Mouse (Mus musculus) embryonic facial prominence, embryonic 12.5 days (tissue): ENCODE data around the gene Dock4. TPM values are rescaled to one million over a fixed set of nuclear protein-coding genes. Genes with fewer than 3 reads are reported as not detected.

Experiments used
- ATAC-seq: fragments of 200-750 bp; cut with Nextera tagmentation; 2 replicates; pipeline ENCODE4 v1.8.0; 2017; ENCODE audit not compliant: insufficient number of reproducible peaks, insufficient read depth, low FRiP score, low TSS enrichment
- H3K27ac ChIP-seq: fragments of 300-500 bp; sonication (generic); 2 replicates; pipeline ENCODE4 v1.5.1; 2016; ENCODE audit warnings: mild to moderate bottlenecking
- H3K27me3 ChIP-seq: fragments of 300-500 bp; sonication (generic); 2 replicates; pipeline ENCODE4 v1.6.1; 2016; ENCODE audit warnings: mild to moderate bottlenecking, moderate library complexity
- H3K36me3 ChIP-seq: fragments of 300-500 bp; sonication (generic); 2 replicates; pipeline ENCODE4 v1.6.1; 2016; ENCODE audit warnings: mild to moderate bottlenecking
- H3K4me1 ChIP-seq: fragments of 300-500 bp; sonication (generic); 2 replicates; pipeline ENCODE4 v1.6.1; 2016
- H3K4me2 ChIP-seq: fragments of 300-500 bp; sonication (generic); replicated peaks from 2 replicates; pipeline ENCODE4 v1.6.1; 2016; ENCODE audit warnings: mild to moderate bottlenecking, moderate library complexity
- H3K4me3 ChIP-seq: fragments of 300-500 bp; sonication (generic); 2 replicates; pipeline ENCODE4 v1.5.1; 2016; ENCODE audit warnings: mild to moderate bottlenecking
- H3K9ac ChIP-seq: fragments of 300-500 bp; sonication (generic); 2 replicates; pipeline ENCODE4 v1.6.1; 2016; ENCODE audit warnings: mild to moderate bottlenecking, moderate library complexity
- H3K9me3 ChIP-seq: fragments of 300-500 bp; sonication (generic); 2 replicates; pipeline ENCODE4 v1.6.1; 2016; ENCODE audit warnings: mild to moderate bottlenecking, moderate library complexity
- WGBS: fragments of 180-500 bp; shearing (Covaris S2); methylation state at CpG from one replicate; pipeline ENCODE4 v1.1.7; 2016; 5-methylcytosine and 5-hydroxymethylcytosine counted together
- polyA plus RNA-seq: library from polyadenylated mRNA; unstranded; fragments of >200 nt; fragmentation: Nextera tagmentation; extraction: Ambion mirVana; gene quantifications from 2 replicates; pipeline ENCODE4 v1.2.1, GENCODE M21; 2016

Gene Dock4
- polyA plus RNA-seq, 1 experiment from 2014 or later = 24.5 TPM

DNA sequence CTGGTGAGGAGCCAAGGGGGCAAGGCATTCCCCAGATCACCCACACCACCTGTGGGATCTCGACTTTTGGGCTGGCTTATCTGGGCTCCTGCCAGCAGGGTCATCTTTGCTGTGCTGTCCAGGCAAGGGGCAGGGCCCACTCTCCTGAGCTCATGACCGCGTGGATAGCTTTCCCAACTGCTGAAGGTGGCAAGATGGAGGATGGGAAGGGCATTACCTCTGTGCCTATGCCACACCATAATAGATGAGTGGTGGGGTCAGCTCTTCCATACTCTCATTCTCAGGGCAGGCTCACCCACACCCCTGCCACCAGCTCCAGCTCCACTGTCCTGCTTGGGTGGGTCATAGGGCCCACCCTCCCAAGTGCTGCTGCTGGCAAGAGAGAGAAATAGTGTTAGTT lies 439.2 kb downstream of the Dock4 start:
- Histone ChIP-seq H3K9me3 (no peaks in the 10 kb centered on the region), H3K27ac (no peak overlapping the region), H3K4me3 (no peak overlapping the region), H3K4me1 (no peaks in the 10 kb centered on the region), H3K27me3 (no peaks in the 10 kb centered on the region), H3K9ac (no peak overlapping the region), H3K4me2 (no peak overlapping the region), H3K36me3 (no peaks in the 10 kb centered on the region)
- WGBS = 84% methylated on average over 3 of the region's 3 CpGs
- ATAC-seq = no peak

DNA sequence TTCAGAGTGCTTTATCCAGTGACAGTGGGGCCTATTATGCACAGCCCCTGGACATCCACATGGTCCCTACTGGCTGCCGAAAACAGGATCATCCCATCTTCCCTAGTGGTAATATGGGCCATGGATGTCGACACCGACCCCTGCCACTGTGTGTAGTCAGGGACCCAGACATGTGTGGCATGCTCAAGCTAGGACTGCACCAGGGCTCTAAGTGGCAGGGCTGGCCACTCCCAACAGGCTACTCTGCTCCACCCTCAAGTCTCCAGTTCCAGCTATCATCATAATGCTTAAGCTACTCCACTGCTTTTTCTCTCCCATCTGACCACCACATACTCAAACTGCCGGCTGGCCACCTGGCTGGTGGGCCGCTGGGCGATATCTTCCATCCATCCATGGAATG lies 439.6 kb downstream of the Dock4 start:
- ATAC-seq = no peak
- WGBS = 95% methylated on average over 6 of the region's 6 CpGs

DNA sequence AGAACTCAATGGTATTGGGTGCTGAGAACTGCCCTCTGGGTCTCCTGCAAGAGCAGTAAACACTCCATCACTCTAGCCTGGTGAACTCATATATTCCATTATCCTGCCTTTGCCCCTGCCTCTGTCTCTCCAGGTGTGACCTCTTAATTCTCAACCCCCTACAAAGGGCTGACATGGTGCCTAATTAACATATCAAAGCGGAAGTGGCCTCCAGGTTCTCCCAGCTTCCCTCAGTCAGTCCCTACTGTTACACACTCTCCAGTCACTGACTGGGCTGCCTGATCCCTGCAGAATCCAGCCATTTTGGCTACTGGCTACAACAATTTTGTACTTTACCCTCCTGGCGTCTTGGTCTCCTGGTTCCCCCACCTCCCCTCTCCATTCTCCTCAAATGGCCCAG lies 441.7 kb downstream of the Dock4 start:
- Histone ChIP-seq H3K9ac (no peak overlapping the region), H3K4me3 (no peak overlapping the region), H3K9me3 (no peaks in the 10 kb centered on the region), H3K27ac (no peak overlapping the region), H3K4me1 (no peaks in the 10 kb centered on the region), H3K27me3 (no peaks in the 10 kb centered on the region), H3K4me2 (no peak overlapping the region), H3K36me3 (no peaks in the 10 kb centered on the region)
- ATAC-seq = no peak
- 56% methylated on average over 2 of the region's 2 CpGs for WGBS

More for the DNA sequence above, 439.6 kb downstream of the Dock4 start:
- H3K36me3 ChIP-seq = no peaks in the 10 kb centered on the region
- H3K4me2 ChIP-seq = no peak overlapping the region
- H3K4me1 ChIP-seq = no peaks in the 10 kb centered on the region
- no peaks in the 10 kb centered on the region for H3K27me3 ChIP-seq
- no peak overlapping the region for H3K9ac ChIP-seq
- no peak overlapping the region for H3K27ac ChIP-seq
- no peaks in the 10 kb centered on the region for H3K9me3 ChIP-seq
- no peak overlapping the region for H3K4me3 ChIP-seq

DNA sequence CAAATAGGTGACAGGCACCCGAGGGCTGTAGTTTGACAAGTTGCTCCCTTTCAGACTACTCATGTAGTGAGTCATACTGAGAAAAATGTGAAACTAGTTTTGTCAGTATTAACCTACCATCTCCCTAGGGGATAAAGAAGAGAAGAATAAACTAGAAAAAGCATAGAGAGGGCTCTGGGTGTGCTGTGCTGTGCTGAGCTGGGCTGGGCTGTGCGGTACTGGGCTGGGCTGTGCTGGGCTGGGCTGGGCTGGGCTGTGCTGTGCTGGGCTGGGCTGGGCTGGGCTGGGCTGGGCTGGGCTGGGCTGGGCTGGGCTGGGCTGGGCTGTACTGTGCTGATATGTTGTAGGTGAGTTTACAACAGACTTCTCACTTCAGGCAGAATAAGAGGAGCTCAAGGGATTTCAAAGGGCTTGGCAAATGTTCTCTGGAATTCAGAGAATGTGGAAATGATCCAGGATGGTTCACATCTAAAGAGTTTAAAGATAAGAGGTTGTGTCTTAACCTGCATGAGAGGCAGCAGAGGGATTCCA lies 442.6 kb downstream of the Dock4 start:
- Histone ChIP-seq H3K4me3 (no peak overlapping the region), H3K9ac (no peak overlapping the region), H3K4me1 (no peaks in the 10 kb centered on the region), H3K27me3 (no peaks in the 10 kb centered on the region), H3K36me3 (no peaks in the 10 kb centered on the region), H3K9me3 (no peaks in the 10 kb centered on the region), H3K4me2 (no peak overlapping the region), H3K27ac (no peak overlapping the region)
- 60% methylated on average over 2 of the region's 2 CpGs for WGBS
- peak; percentile 74; the same call in 1 of the 2 replicates for ATAC-seq

DNA sequence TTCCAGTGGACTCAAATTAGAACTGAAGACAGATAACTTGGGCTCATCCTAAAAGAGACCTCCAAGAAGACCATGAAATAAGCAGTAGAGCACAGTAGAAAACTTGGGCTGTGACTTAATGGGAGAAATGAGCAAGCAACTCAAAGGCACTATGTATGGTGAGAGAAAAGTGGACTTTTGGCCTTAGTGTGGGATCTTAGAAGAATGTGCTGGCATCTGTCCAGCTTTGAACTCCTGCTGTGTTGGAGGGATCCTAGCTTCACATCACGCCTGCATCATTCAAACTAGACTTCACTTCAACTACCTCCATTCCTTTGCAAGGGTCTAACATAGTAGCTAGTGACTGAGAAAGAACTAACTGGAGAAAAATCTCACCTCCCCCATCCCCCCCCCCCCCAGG lies 443.1 kb downstream of the Dock4 start:
- Histone ChIP-seq H3K27me3 (no peaks in the 10 kb centered on the region), H3K4me3 (no peak overlapping the region), H3K27ac (0 out of 2 replicates have a peak overlapping the region, but pooled peaks have one; percentile 19), H3K4me2 (no peak overlapping the region), H3K9ac (no peak overlapping the region), H3K4me1 (no peaks in the 10 kb centered on the region), H3K36me3 (no peaks in the 10 kb centered on the region), H3K9me3 (no peaks in the 10 kb centered on the region)
- no peak for ATAC-seq
- WGBS = 61% methylated on average over 1 of the region's 1 CpGs

DNA sequence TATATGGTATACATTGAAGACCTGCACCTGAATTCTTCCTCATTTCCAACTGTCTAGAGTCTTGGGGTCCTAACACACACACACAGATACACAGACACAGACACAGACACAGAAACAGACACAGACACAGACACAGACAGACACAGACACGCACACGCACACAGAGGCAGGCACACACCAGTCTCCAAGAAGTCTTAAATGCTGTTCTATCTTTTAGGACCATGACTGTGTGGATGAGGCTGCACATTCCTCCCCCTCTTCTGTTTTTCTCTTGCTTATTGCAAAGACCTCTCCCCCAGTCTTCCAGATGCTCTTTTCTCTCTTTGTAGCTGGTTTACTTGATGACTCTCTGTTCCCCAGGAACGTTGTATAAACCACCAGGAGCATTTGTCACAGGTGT lies 443.8 kb downstream of the Dock4 start:
- no peak for ATAC-seq
- Histone ChIP-seq H3K4me3 (no peak overlapping the region), H3K4me2 (no peak overlapping the region), H3K4me1 (no peaks in the 10 kb centered on the region), H3K27me3 (no peaks in the 10 kb centered on the region), H3K9me3 (no peaks in the 10 kb centered on the region), H3K36me3 (no peaks in the 10 kb centered on the region), H3K27ac (no peak overlapping the region), H3K9ac (no peak overlapping the region)
- 88% methylated on average over 3 of the region's 3 CpGs for WGBS

DNA sequence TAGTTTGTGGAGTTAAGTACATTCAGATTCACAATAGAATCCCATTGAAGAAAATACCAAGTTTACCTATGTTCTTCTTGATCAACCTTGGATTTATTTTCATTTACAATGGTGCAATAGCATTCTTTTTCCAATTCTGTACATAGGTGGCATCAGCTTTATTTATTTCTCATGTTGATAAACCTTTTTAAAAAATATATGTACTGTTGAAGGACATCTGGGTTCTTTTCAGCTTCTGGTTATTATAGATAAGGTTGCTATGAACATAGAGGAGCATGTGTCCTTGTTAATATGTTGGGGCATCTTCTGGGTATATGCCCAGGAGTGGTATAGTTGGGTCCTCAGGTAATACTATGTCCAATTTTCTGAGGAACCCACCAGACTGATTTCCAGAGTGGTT lies 445.4 kb downstream of the Dock4 start:
- Histone ChIP-seq H3K36me3 (no peaks in the 10 kb centered on the region), H3K4me1 (no peaks in the 10 kb centered on the region), H3K27ac (no peak overlapping the region), H3K9me3 (no peaks in the 10 kb centered on the region), H3K4me2 (no peak overlapping the region), H3K27me3 (no peaks in the 10 kb centered on the region), H3K9ac (no peak overlapping the region), H3K4me3 (no peak overlapping the region)
- ATAC-seq = no peak

DNA sequence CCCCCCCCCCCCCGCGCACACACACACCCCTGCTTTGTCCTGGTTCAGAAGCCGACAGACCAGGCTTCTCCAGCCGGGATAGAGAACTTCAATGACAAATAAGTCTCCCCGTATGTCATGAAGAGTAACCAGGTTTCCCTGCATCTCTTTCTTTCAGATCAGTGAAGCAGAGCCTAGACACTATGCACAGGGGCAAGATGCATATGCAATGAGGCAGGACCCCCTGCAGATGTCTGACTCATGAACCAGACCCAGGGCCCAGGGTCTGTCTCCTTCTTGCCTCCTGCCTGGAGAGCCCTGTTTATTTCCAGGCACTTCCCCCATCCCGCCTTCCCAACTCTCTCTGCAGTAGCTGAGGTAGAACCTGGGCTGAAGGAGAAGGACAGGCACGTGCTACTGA lies 448.0 kb downstream of the Dock4 start:
- Histone ChIP-seq H3K27ac (no peak overlapping the region), H3K4me2 (no peak overlapping the region), H3K4me3 (no peak overlapping the region), H3K9me3 (no peaks in the 10 kb centered on the region), H3K27me3 (no peaks in the 10 kb centered on the region), H3K36me3 (no peaks in the 10 kb centered on the region), H3K9ac (no peak overlapping the region), H3K4me1 (no peaks in the 10 kb centered on the region)
- WGBS = 64% methylated on average over 4 of the region's 7 CpGs
- no peak for ATAC-seq

DNA sequence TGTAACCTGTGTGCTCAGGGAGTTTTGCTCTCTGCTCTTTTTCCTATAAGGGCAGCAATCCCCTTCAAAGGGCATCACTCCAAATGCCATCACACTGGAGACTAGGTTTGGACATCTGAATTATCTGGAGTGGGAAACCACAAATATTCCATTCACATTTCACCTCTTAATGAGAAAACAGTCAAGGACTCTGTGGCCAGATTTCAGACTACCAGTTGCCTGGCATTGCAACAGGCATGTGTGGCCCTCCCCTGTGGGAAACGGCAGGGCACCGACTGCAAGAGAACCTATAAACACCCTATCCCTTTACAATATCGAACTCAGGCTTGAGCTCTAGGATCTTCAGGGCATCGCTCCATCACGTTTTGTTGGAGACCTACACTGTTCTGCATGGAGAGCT lies 448.9 kb downstream of the Dock4 start:
- H3K27me3 ChIP-seq = no peaks in the 10 kb centered on the region
- H3K4me2 ChIP-seq = no peak overlapping the region
- no peaks in the 10 kb centered on the region for H3K9me3 ChIP-seq
- H3K4me3 ChIP-seq = no peak overlapping the region
- no peaks in the 10 kb centered on the region for H3K4me1 ChIP-seq
- no peak for ATAC-seq
- 90% methylated on average over 5 of the region's 5 CpGs for WGBS
- H3K36me3 ChIP-seq = no peaks in the 10 kb centered on the region
- H3K9ac ChIP-seq = no peak overlapping the region
- no peak overlapping the region for H3K27ac ChIP-seq

Other genes starting within 250 kb of the Dock4 start
- gene Lsmem1, start 246.5 kb upstream of the Dock4 start, polyA plus RNA-seq = 0.14 and 0.29 TPM in 2 replicates
- gene Ifrd1, start 197.4 kb upstream of the Dock4 start, polyA plus RNA-seq = 124 and 135 TPM in 2 replicates
- gene Zfp277, start 50 bp upstream of the Dock4 start, polyA plus RNA-seq = 37.5 and 38.2 TPM in 2 replicates